Mouse (Mus musculus) limb, embryonic 12.5 days (tissue): ENCODE results near the gene Cfi. TPM values are rescaled to one million over a fixed set of nuclear protein-coding genes. Genes with fewer than 3 reads are reported as not detected.

ENCODE experiments used
- ATAC-seq: fragments of 200-750 bp; cut with Nextera tagmentation; 2 replicates; pipeline ENCODE4 v1.8.0; 2017; ENCODE audit warnings: low read depth, moderate TSS enrichment; ENCODE audit not compliant: insufficient number of reproducible peaks, insufficient read depth, low FRiP score, low TSS enrichment
- H3K27ac ChIP-seq: fragments of 300-500 bp; sonication (generic); 2 replicates; pipeline ENCODE4 v1.5.1; 2016; ENCODE audit warnings: mild to moderate bottlenecking, moderate library complexity
- H3K27me3 ChIP-seq: fragments of 300-500 bp; sonication (generic); 2 replicates; pipeline ENCODE4 v1.6.1; 2016; ENCODE audit warnings: mild to moderate bottlenecking, moderate library complexity
- H3K36me3 ChIP-seq: fragments of 300-500 bp; sonication (generic); 2 replicates; pipeline ENCODE4 v1.6.1; 2016; ENCODE audit warnings: mild to moderate bottlenecking, moderate library complexity
- H3K4me1 ChIP-seq: fragments of 300-500 bp; sonication (generic); replicated peaks from 2 replicates; pipeline ENCODE4 v1.6.1; 2016
- H3K4me2 ChIP-seq: fragments of 300-500 bp; sonication (generic); 2 replicates; pipeline ENCODE4 v1.6.1; 2016; ENCODE audit warnings: mild to moderate bottlenecking, moderate library complexity
- H3K4me3 ChIP-seq: fragments of 300-500 bp; sonication (generic); replicated peaks from 2 replicates; pipeline ENCODE4 v1.5.1; 2016; ENCODE audit warnings: mild to moderate bottlenecking
- H3K9ac ChIP-seq: fragments of 300-500 bp; sonication (generic); replicated peaks from 2 replicates; pipeline ENCODE4 v1.6.1; 2016; ENCODE audit warnings: mild to moderate bottlenecking, moderate library complexity
- H3K9me3 ChIP-seq: fragments of 300-500 bp; sonication (generic); 2 replicates; pipeline ENCODE4 v1.6.1; 2016; ENCODE audit warnings: mild to moderate bottlenecking, moderate library complexity
- WGBS: fragments of 180-500 bp; shearing (Covaris S2); methylation state at CpG from one replicate; pipeline ENCODE4 v1.1.7; 2016; 5-methylcytosine and 5-hydroxymethylcytosine counted together
- polyA plus RNA-seq: library from polyadenylated mRNA; unstranded; fragments of >200 nt; fragmentation: Nextera tagmentation; extraction: Ambion mirVana; gene quantifications from 2 replicates; pipeline ENCODE4 v1.2.1, GENCODE M21; 2016

Gene Cfi
- polyA plus RNA-seq, 1 experiment from 2014 or later: 0.23 TPM

DNA sequence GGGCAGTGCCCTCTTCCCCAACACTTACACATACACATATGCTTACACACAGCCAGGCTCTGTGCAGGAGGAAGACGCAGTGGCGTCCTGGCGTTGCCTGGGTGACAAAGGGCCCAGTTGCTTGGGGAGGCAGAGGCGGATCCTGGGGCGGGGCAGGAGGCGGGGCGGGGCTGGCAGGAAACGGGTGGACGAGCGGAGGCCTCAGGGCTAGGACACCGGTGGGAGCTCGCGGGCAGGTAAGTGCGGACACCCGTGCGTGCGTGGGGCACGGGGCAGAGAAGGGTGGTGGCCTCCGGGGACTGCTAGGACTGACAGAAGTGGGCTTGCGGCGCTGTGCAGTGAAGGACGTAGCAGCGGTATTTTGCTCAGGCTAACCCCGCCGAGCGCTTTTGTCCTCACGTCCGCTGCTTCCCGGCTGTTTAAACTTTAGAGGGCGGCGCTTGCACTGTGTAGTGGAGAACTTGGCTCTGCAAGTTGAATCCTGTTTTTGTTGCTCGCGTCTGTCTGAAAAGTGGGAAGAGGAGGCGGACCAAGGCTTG lies 65.7 kb downstream of the Cfi start, which contains the start of gene Casp6:
Gene Casp6 (plus strand): TSS at position 155 of the 539 bp plus-strand sequence.
- no peaks in the 10 kb centered on the region for H3K27me3 ChIP-seq
- ATAC-seq: peak; percentile 96
- under 1% methylated on average over 34 of the region's 34 CpGs for WGBS
- peak within 1 kb of the TSS; percentile 81 for H3K9ac ChIP-seq
- H3K4me1 ChIP-seq: peaks cover 17% of the 10 kb centered on the region
- peaks cover 17% of the 10 kb centered on the region; the same call in 1 of the 2 replicates for H3K36me3 ChIP-seq
- peak within 1 kb of the TSS; percentile 67 for H3K4me3 ChIP-seq
- H3K4me2 ChIP-seq: peak within 1 kb of the TSS; percentile 76
- H3K9me3 ChIP-seq: no peaks in the 10 kb centered on the region
- H3K27ac ChIP-seq: peak within 1 kb of the TSS; percentile 85

DNA sequence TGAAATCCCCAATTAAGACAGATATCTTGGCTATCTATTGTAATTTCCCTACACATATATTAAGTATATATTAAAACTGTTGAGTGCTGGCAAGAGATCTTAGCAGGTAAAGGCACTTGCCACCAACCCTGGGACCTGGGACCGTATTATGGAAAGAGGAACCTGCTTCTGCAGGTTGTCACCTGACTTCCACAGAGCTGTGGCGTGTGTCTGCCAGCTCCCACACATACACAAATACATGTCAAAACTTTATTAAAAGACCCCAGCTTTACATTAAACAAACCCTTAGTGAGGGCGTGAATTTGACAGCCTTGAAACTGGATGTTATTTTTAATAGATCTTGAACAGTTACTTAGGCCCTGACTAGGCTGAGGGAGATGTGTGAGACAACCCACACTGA lies 67.7 kb downstream of the Cfi start:
- Histone ChIP-seq H3K9me3 (no peaks in the 10 kb centered on the region), H3K9ac (no peak overlapping the region), H3K4me3 (no peak overlapping the region), H3K27ac (no peak overlapping the region), H3K27me3 (no peaks in the 10 kb centered on the region), H3K4me1 (peaks cover 17% of the 10 kb centered on the region), H3K4me2 (no peak overlapping the region), H3K36me3 (peaks cover 37% of the 10 kb centered on the region)
- no peak for ATAC-seq
- 91% methylated on average over 3 of the region's 3 CpGs for WGBS

DNA sequence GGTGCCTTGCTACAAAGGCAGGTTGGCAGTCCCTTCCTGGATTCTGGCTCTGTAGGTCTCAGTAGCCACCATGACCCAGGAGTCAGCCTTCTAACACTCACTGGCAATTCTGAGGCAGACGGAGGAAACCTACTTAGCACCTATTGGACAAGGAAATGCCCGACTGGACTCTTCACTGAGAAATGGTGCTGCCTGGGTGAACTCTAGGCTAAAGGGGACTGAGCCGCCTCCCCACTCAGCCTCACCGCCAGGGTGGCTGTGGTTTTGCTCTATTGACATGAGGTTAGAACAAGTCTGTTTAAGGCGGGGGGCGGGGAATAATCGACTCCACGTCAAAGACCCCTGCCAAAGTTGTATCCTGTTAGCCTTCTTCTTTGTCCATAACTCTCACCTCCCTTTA lies 68.2 kb downstream of the Cfi start:
- peaks cover 42% of the 10 kb centered on the region for H3K36me3 ChIP-seq
- no peak overlapping the region for H3K4me2 ChIP-seq
- no peak overlapping the region for H3K9ac ChIP-seq
- H3K27me3 ChIP-seq: no peaks in the 10 kb centered on the region
- H3K9me3 ChIP-seq: no peaks in the 10 kb centered on the region
- ATAC-seq: no peak
- H3K4me1 ChIP-seq: peaks cover 17% of the 10 kb centered on the region
- WGBS: 79% methylated on average over 8 of the region's 8 CpGs
- H3K4me3 ChIP-seq: no peak overlapping the region
- no peak overlapping the region for H3K27ac ChIP-seq

DNA sequence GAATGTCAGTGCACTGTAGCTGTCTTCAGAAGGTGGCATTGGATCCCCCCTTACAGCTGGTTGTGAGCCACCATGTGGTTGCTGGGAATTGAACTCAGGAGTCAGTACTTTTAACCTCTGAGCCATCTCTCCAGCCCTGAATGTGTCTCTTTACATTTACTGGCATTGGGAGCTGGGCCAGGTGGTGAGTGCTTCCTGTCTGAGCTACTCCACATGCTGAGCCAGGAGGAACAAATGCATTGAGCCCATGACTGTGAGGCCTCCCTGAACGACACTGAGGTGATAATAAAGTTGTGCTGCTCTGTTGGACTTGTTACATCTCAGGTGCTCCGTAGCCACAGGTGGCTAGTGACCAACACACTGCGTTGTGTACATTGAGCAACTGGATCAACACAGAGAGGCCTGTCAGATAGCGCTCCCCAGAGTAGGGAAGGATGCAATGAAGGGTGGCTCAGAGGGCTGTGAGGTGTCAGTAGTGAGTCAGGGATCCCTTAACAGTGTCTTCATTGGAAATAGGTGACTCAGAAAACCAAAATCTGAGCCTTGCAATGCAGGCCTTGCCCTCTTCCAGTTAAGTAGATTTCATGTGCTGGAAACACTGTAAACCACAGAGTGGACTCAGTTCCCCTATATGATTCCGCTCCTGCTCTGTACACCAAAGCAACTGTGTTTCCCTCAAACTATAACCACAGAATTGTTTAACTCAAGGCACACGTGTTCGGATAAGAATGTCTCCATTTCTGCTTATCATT lies 68.9 kb downstream of the Cfi start:
- Histone ChIP-seq H3K9me3 (no peaks in the 10 kb centered on the region), H3K4me1 (peaks cover 17% of the 10 kb centered on the region), H3K4me2 (no peak overlapping the region), H3K4me3 (no peak overlapping the region), H3K27me3 (no peaks in the 10 kb centered on the region), H3K27ac (no peak overlapping the region), H3K36me3 (peaks cover 49% of the 10 kb centered on the region), H3K9ac (no peak overlapping the region)
- ATAC-seq: no peak
- WGBS: 87% methylated on average over 7 of the region's 7 CpGs

DNA sequence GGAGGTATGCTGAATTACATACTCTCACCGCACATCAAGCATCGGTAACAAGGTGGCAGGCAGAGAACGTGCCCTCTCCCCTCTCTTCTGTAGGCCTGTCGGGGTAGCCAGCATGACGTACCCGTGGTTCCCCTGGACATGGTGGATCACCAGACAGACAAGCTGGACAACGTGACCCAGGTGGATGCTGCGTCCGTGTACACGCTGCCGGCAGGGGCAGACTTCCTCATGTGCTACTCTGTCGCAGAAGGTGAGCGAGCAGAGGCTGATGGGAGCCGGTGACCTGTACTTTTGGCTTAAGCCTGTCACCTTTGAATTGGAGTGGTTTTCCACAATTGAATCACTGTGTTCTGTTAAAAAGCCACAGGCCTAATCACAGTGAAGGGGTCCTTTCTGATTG lies 76.3 kb downstream of the Cfi start:
- Histone ChIP-seq H3K4me1 (no peaks in the 10 kb centered on the region), H3K27me3 (no peaks in the 10 kb centered on the region), H3K36me3 (peaks cover 88% of the 10 kb centered on the region), H3K9me3 (no peaks in the 10 kb centered on the region), H3K27ac (no peak overlapping the region), H3K4me2 (no peak overlapping the region), H3K4me3 (no peak overlapping the region), H3K9ac (no peak overlapping the region)
- no peak for ATAC-seq
- WGBS: 85% methylated on average over 14 of the region's 14 CpGs

DNA sequence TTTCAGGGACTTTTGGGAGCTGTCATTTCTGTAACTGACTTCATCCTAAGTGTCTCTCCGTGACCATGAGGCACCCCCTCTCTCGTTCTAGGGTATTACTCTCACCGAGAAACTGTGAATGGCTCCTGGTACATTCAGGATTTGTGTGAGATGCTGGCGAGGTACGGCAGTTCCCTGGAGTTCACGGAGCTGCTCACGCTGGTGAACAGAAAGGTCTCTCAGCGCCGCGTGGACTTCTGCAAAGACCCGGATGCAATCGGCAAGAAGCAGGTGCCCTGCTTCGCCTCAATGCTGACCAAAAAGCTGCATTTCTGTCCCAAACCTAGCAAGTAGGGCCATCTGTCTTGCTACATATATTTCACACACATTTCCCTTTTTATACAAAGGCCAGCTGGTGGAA lies 77.6 kb downstream of the Cfi start:
- ATAC-seq: no peak
- Histone ChIP-seq H3K4me2 (no peak overlapping the region), H3K36me3 (peaks cover 76% of the 10 kb centered on the region), H3K9me3 (no peaks in the 10 kb centered on the region), H3K27me3 (no peaks in the 10 kb centered on the region), H3K9ac (no peak overlapping the region), H3K4me3 (no peak overlapping the region), H3K27ac (no peak overlapping the region), H3K4me1 (no peaks in the 10 kb centered on the region)
- WGBS: 92% methylated on average over 13 of the region's 13 CpGs

DNA sequence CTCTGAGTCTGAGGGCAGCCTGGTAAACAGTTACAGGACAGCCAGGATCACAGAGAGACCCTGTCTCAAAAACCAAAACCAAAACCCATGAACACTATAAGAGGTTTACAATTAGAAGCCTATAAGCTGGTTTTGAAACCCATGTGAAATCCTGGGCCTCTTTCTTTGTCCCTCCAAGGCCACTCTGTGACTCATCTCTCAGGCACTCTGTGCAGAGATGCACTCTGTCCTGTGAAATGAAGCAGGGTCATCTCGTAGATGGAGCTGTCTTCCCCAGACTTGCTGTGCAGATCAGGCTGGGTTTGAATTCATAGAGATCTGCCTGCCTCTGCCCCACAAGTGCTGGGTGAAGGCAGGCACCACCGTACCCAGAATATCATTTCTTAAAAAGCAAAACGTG lies 81.7 kb downstream of the Cfi start:
- no peak for ATAC-seq
- 89% methylated on average over 3 of the region's 3 CpGs for WGBS
- H3K36me3 ChIP-seq: peaks cover 35% of the 10 kb centered on the region

DNA sequence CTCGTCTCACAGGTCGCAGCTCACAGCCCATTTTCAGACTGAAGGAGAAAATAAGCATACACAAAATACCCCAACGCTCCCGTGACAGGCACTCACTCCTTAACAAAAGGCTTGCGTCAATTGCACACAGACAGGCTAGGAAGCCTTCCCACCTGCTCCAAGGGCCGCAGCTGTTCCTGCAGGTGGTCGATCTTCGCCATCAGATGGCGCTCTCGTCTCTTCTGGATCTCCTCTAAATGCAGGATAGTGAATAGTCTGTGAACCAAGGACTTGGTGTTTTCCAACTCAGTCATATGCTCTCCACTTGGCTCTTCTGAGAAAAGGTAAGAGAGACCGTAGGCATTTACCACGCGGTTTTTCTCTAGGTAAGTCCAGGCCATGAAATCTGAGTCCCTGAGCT lies 82.8 kb downstream of the Cfi start:
- 16% methylated on average over 13 of the region's 13 CpGs for WGBS
- Histone ChIP-seq H3K4me2 (no peak overlapping the region), H3K4me3 (no peak overlapping the region), H3K36me3 (peaks cover 25% of the 10 kb centered on the region), H3K9me3 (no peaks in the 10 kb centered on the region), H3K27me3 (no peaks in the 10 kb centered on the region), H3K9ac (no peak overlapping the region), H3K27ac (no peak overlapping the region), H3K4me1 (no peaks in the 10 kb centered on the region)
- ATAC-seq: peak; percentile 56; the same call in 1 of the 2 replicates

More for the DNA sequence above, 81.7 kb downstream of the Cfi start:
- Histone ChIP-seq H3K4me1 (no peaks in the 10 kb centered on the region), H3K27me3 (no peaks in the 10 kb centered on the region), H3K9ac (no peak overlapping the region), H3K4me3 (no peak overlapping the region), H3K27ac (no peak overlapping the region), H3K9me3 (no peaks in the 10 kb centered on the region), H3K4me2 (no peak overlapping the region)

DNA sequence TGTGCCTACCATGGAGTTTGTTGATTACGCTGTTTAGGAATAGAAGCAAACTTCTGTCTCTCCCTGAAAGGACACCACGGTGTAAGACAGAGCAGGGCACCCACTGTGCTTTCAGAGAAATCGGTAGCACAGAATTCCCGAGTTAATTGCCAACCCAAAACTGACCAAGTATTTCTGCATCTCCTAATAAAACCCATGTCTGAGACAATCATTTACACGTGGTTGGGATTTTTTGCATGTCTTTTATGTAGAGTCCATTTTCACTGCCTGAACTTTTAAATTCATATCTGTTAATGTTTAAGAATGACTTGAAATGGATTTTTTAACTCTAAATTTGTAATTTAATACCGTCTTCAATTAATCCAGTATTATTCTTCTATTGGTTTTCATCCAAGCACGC lies 87.9 kb downstream of the Cfi start:
- no peak overlapping the region for H3K27ac ChIP-seq
- ATAC-seq: no peak
- no peak overlapping the region for H3K9ac ChIP-seq
- no peaks in the 10 kb centered on the region for H3K9me3 ChIP-seq
- WGBS: 84% methylated on average over 7 of the region's 7 CpGs
- H3K4me3 ChIP-seq: no peak overlapping the region
- H3K27me3 ChIP-seq: no peaks in the 10 kb centered on the region
- H3K36me3 ChIP-seq: no peaks in the 10 kb centered on the region
- H3K4me1 ChIP-seq: no peaks in the 10 kb centered on the region
- no peak overlapping the region for H3K4me2 ChIP-seq

Other genes with a start within 250 kb of the Cfi start
- 1.6 and 2.0 TPM in 2 replicates for gene Egf, start 80.6 kb upstream of the Cfi start, polyA plus RNA-seq
- not detected in 2 replicates for gene Lrit3, start 31.9 kb upstream of the Cfi start, polyA plus RNA-seq
- 0.18 TPM in 1 of 2 replicates, not detected in the other for gene Rrh, start 13.3 kb upstream of the Cfi start, polyA plus RNA-seq
- gene Gar1, start 4.5 kb upstream of the Cfi start, polyA plus RNA-seq: 110 and 118 TPM in 2 replicates
- gene Pla2g12a, start 42.7 kb downstream of the Cfi start, polyA plus RNA-seq: 24.5 and 24.6 TPM in 2 replicates
- 107 and 109 TPM in 2 replicates for gene Casp6, start 65.5 kb downstream of the Cfi start, polyA plus RNA-seq
- gene Mcub, start 134.3 kb downstream of the Cfi start, polyA plus RNA-seq: 12.5 and 13.7 TPM in 2 replicates
- gene Sec24b, start 225.7 kb downstream of the Cfi start, polyA plus RNA-seq: 31.8 and 36.3 TPM in 2 replicates